ENCODE assay signal across 16 mouse cellular contexts in genomic region chr19:34758754-34759153, GRCm38 (mm10). TPM values are rescaled to one million over a fixed set of nuclear protein-coding genes. Genes with fewer than 3 reads are reported as not detected.
DNase-seq lines count a peak whose midpoint lies in the region; ATAC-seq lines count a peak whose summit lies in the region.
"Had no signal": no experiment of that assay in that cellular context is flagged by ENCODE, and none has a peak within 500 bp of the region (broad histone marks: within the 10 kb centered on the region; RNA-seq: fewer than 3 reads in every experiment).

No protein-coding gene starts in this region.

- no peaks in the 10 kb centered on the region for H3K36me3 ChIP-seq in heart, embryonic 12.5 days
- H3K36me3 ChIP-seq in intestine, embryonic 16.5 days (ENCODE audit: control insufficient read depth, insufficient read depth, low read length): no peaks in the 10 kb centered on the region
- H3K36me3 ChIP-seq in forebrain, embryonic 13.5 days (ENCODE audit: poor library complexity, severe bottlenecking): no peaks in the 10 kb centered on the region
- H3K36me3 ChIP-seq in forebrain, embryonic 14.5 days (ENCODE audit: control insufficient read depth, insufficient read depth, low read length): no peaks in the 10 kb centered on the region
- H3K36me3 ChIP-seq in midbrain, embryonic 13.5 days: no peaks in the 10 kb centered on the region
- H3K36me3 ChIP-seq: limb, embryonic 13.5 days; neural tube, embryonic 15.5 days had no signal

- whole genome bisulfite sequencing in heart, embryonic 12.5 days: 28% methylated on average over 1 of the region's 1 CpGs
- WGBS in intestine, embryonic 16.5 days: 41% methylated on average over 1 of the region's 1 CpGs
- WGBS in forebrain, embryonic 13.5 days: 78% methylated on average over 1 of the region's 1 CpGs
- 89% methylated on average over 1 of the region's 1 CpGs for WGBS in forebrain, embryonic 14.5 days
- WGBS in midbrain, embryonic 13.5 days: 88% methylated on average over 1 of the region's 1 CpGs

- ATAC-seq in heart, embryonic 12.5 days (ENCODE audit: insufficient number of reproducible peaks, low FRiP score): peak; percentile 74; the same call in 1 of the 2 replicates
- ATAC-seq in intestine, embryonic 16.5 days: peak; percentile 91
- ATAC-seq in forebrain, embryonic 13.5 days: no peak
- no peak for ATAC-seq in forebrain, embryonic 14.5 days
- no peak for ATAC-seq in midbrain, embryonic 13.5 days
- ATAC-seq: Patski had no signal

- DNase-seq in heart, adult 18-20 months: peak; percentile 15 to 21
- no peak for DNase-seq in heart, postnatal 36 days
- peak; percentile 70 to 79 for DNase-seq in kidney, postnatal 25 days
- DNase-seq in forebrain, embryonic 14.5 days (ENCODE audit: low spot score): no peak
- DNase-seq: cerebellum, adult 2 months; gastrocnemius, postnatal 36 days had no signal

- H3K27me3 ChIP-seq in heart, embryonic 12.5 days (replicated peaks): no peaks in the 10 kb centered on the region
- no peaks in the 10 kb centered on the region for H3K27me3 ChIP-seq in intestine, embryonic 16.5 days (replicated peaks; ENCODE audit: control insufficient read depth, insufficient read depth, low read length)
- no peaks in the 10 kb centered on the region for H3K27me3 ChIP-seq in forebrain, embryonic 13.5 days
- H3K27me3 ChIP-seq in forebrain, embryonic 14.5 days (replicated peaks; ENCODE audit: control insufficient read depth, insufficient read depth, low read length): no peaks in the 10 kb centered on the region
- no peaks in the 10 kb centered on the region for H3K27me3 ChIP-seq in midbrain, embryonic 13.5 days
- H3K27me3 ChIP-seq: limb, embryonic 13.5 days; neural tube, embryonic 15.5 days had no signal

- intact Hi-C loops in heart, postnatal 36 days (cut with DNase I): no loop called here

- peak overlapping the region; percentile 63 for H3K27ac ChIP-seq in heart, embryonic 12.5 days (ENCODE audit: poor library complexity, severe bottlenecking)
- no peak overlapping the region for H3K27ac ChIP-seq in intestine, embryonic 16.5 days (ENCODE audit: low read length)
- no peak overlapping the region for H3K27ac ChIP-seq in forebrain, embryonic 13.5 days
- H3K27ac ChIP-seq in forebrain, embryonic 14.5 days (ENCODE audit: low read depth, low read length): no peak overlapping the region
- H3K27ac ChIP-seq in midbrain, embryonic 13.5 days: no peak overlapping the region
- H3K27ac ChIP-seq: hindbrain, embryonic 14.5 days; left cerebral cortex, adult 2 months; limb, embryonic 13.5 days; neural tube, embryonic 15.5 days had no signal

- H3K4me2 ChIP-seq in heart, embryonic 12.5 days: no peak overlapping the region
- no peak overlapping the region for H3K4me2 ChIP-seq in intestine, embryonic 16.5 days (ENCODE audit: low read depth, low read length)
- no peak overlapping the region for H3K4me2 ChIP-seq in forebrain, embryonic 13.5 days
- no peak overlapping the region for H3K4me2 ChIP-seq in forebrain, embryonic 14.5 days (ENCODE audit: low read length)
- H3K4me2 ChIP-seq in midbrain, embryonic 13.5 days (replicated peaks): no peak overlapping the region
- H3K4me2 ChIP-seq: hindbrain, embryonic 14.5 days; limb, embryonic 13.5 days; neural tube, embryonic 15.5 days had no signal

- H3K4me1 ChIP-seq in heart, embryonic 12.5 days (replicated peaks): peaks cover 14% of the 10 kb centered on the region
- no peaks in the 10 kb centered on the region for H3K4me1 ChIP-seq in intestine, embryonic 16.5 days (ENCODE audit: control insufficient read depth, insufficient read depth, low read length)
- H3K4me1 ChIP-seq in forebrain, embryonic 13.5 days: no peaks in the 10 kb centered on the region
- H3K4me1 ChIP-seq in forebrain, embryonic 14.5 days (ENCODE audit: control insufficient read depth, insufficient read depth, low read length): no peaks in the 10 kb centered on the region
- no peaks in the 10 kb centered on the region for H3K4me1 ChIP-seq in midbrain, embryonic 13.5 days (replicated peaks)
- H3K4me1 ChIP-seq: limb, embryonic 13.5 days; neural tube, embryonic 15.5 days had no signal

- H3K9me3 ChIP-seq in heart, embryonic 12.5 days (replicated peaks): 0 out of 2 replicates have a peak, but pooled peaks cover 7% of the 10 kb centered on the region
- no peaks in the 10 kb centered on the region for H3K9me3 ChIP-seq in intestine, embryonic 16.5 days (ENCODE audit: control insufficient read depth, low read length)
- no peaks in the 10 kb centered on the region for H3K9me3 ChIP-seq in forebrain, embryonic 13.5 days (replicated peaks)
- H3K9me3 ChIP-seq in forebrain, embryonic 14.5 days (replicated peaks; ENCODE audit: control insufficient read depth, low read length): no peaks in the 10 kb centered on the region
- H3K9me3 ChIP-seq in midbrain, embryonic 13.5 days: no peaks in the 10 kb centered on the region
- H3K9me3 ChIP-seq: limb, embryonic 13.5 days; neural tube, embryonic 15.5 days had no signal

- H3K4me3 ChIP-seq in heart, embryonic 12.5 days: no peak overlapping the region
- no peak overlapping the region for H3K4me3 ChIP-seq in intestine, embryonic 16.5 days (ENCODE audit: low read length)
- H3K4me3 ChIP-seq in forebrain, embryonic 13.5 days: no peak overlapping the region
- no peak overlapping the region for H3K4me3 ChIP-seq in forebrain, embryonic 14.5 days (ENCODE audit: low read depth, low read length)
- no peak overlapping the region for H3K4me3 ChIP-seq in midbrain, embryonic 13.5 days (replicated peaks)
- H3K4me3 ChIP-seq: left cerebral cortex, adult 2 months; limb, embryonic 13.5 days; neural tube, embryonic 15.5 days had no signal

- no peak overlapping the region for H3K9ac ChIP-seq in heart, embryonic 12.5 days
- H3K9ac ChIP-seq in intestine, embryonic 16.5 days (ENCODE audit: low read depth, low read length): no peak overlapping the region
- no peak overlapping the region for H3K9ac ChIP-seq in forebrain, embryonic 13.5 days
- no peak overlapping the region for H3K9ac ChIP-seq in forebrain, embryonic 14.5 days (ENCODE audit: low read length)
- no peak overlapping the region for H3K9ac ChIP-seq in midbrain, embryonic 13.5 days (replicated peaks)
- H3K9ac ChIP-seq: hindbrain, embryonic 14.5 days; limb, embryonic 13.5 days; neural tube, embryonic 15.5 days had no signal

RNA-seq across cellular contexts. Expression of gene Slc16a12, which starts 11.7 kb away (rescaled TPM):
- 1 to 10 TPM; 1.0 to 1.7 TPM for total RNA-seq in heart, adult 18-20 months (2021)
- total RNA-seq in heart, postnatal 36 days (2021): 1 to 10 TPM; 1.7 to 1.9 TPM
- polyA plus RNA-seq in heart, embryonic 12.5 days (2016; fragmentation: Nextera tagmentation; extraction: Ambion mirVana): 37.2 and 37.8 TPM in 2 replicates
- polyA plus RNA-seq in intestine, embryonic 16.5 days (2015; fragmentation: Nextera tagmentation; extraction: Ambion mirVana): 8.1 and 8.3 TPM in 2 replicates
- 1.5 and 1.8 TPM in 2 replicates for polyA plus RNA-seq in forebrain, embryonic 13.5 days (2015; fragmentation: Nextera tagmentation; extraction: Ambion mirVana)
- polyA plus RNA-seq in forebrain, embryonic 14.5 days (2014; fragmentation: Nextera tagmentation; extraction: Ambion mirVana): 2.6 and 3.3 TPM in 2 replicates
- 2.1 and 2.3 TPM in 2 replicates for polyA plus RNA-seq in midbrain, embryonic 13.5 days (2015; fragmentation: Nextera tagmentation; extraction: Ambion mirVana)
- total RNA-seq: megakaryocyte-erythroid progenitor cell, adult 5-6 weeks had no signal

Comparison
In these comparisons a context has a peak if more than half of its experiments do, and no peak if none do; other contexts are left out.
1. DNase-seq: peak in heart, adult 18-20 months (2 of 2) and kidney, postnatal 25 days (2 of 2); none in heart, postnatal 36 days (0 of 2) and forebrain, embryonic 14.5 days (single experiment).
2. ATAC-seq: peak in heart, embryonic 12.5 days (single experiment) and intestine, embryonic 16.5 days (single experiment); none in forebrain, embryonic 13.5 days (single experiment), forebrain, embryonic 14.5 days (single experiment) and midbrain, embryonic 13.5 days (single experiment).